Mouse (Mus musculus): ENCODE results near the gene Gpr75.

DNA sequence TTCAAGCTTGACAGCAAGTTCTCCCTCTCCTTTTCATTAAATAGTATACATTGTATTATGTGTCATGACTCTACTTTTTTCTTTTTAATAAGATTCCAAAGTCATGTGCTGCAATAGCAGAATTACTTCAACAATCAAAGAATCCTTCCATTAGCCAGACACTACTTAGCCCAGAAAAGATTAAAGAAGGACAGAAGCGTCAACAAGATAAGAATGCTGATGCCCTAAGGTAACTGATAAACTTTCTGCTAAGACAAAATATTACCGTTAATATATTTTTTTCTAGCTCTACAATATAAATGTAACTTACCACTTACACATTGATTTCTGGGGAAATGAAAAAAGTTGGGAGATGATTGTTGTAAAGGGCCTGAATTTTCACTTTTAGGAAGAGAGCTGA is 46.4 kb upstream of the Gpr75 start:
- TF ChIP-seq EP300 (IDR thresholded peaks at IDR 0.05; ENCODE audit: low read depth) (no peak), CTCF (IDR thresholded peaks at IDR 0.05; ENCODE audit: low read depth) (no peak)

Measured in liver, postnatal 0 days (tissue).